Mouse (Mus musculus): ENCODE data around the gene Tmem150a.
A peak's percentile ranks its signal among the peaks of the same experiment; 100 is the strongest.

The Tmem150a gene

GRCm38 (mm10) chr6:72371571-72371970, 16.3 kb downstream of the Tmem150a start:
- DNase-seq (ENCODE audit: low read depth, low spot score), result no peak

- no peak for DNase-seq (ENCODE audit: low read depth, low spot score)
These were observed 17.9 kb downstream of the Tmem150a start for GRCm38 (mm10) chr6:72373184-72373583.

- DNase-seq (ENCODE audit: low read depth, low spot score), result no peak
These were observed 19.0 kb downstream of the Tmem150a start for GRCm38 (mm10) chr6:72374206-72374605.

DNA sequence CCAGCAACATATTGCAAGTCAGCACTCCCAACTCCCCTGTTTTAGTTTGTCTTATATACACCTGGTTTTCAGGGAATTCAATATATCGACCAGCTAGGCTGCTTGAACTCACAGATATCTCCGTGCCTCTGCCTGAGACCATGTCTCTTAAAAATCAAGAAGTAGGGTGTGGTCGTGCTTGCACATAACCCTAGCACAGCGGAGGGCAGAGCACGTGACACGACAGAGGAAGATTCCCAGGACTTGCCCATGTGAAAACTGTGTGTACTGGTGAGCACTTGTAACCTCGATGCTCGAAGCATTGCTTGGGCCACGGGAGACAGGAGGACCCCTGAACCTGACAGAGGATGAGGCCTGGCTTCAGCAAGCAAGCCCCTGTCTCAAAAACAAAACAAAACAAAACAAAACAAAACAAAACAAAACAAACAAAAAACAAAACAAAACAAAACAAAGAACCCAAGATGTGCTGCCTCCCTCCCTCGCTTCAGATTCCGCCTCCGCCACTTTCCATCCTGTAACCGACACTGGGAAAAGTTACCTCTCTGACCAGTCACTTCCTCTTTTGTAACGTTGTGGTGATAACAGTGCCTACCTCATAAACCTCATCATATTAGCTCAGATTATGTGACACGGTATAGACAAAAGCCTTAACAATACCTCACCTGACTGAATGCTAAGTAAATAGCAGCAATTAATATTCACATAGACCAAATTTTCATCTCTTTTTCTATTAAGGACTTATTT, 19.7 kb downstream of the Tmem150a start:
- peak; percentile 60 for DNase-seq (ENCODE audit: low read depth, low spot score)

DNA sequence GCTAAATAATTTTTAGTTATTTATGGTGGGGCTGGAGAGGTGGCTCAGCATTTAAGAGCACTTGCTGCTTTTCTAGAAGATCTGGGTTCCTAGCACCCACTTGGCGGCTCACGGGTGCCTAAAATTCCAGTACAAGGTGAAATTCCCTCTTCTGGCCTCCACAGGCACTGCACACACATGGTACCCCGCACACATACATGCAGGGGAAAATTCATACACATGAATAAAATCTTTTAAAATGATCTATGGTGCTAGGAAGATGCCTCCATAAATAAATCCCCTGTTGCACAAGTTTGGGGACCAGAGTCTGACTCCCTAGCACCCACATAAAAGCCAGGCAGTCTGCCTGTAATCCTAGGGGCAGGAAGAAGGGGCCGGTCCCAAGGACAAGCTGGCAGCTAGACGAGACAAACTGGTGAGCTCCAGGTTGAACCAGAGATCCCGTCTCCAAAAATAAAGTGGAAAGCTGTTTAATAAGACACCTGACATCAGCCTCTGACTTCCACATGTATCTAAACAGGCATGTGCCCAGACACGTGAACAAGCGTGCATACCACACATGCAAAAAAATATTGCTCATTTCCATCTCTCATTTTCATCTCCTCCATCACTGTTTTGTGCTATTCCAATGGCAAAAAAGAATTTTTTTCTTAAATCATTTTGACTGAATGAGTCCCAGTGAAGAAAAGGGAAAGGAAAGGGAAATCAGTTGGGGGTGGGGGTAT, 23.4 kb downstream of the Tmem150a start:
- no peak for DNase-seq (ENCODE audit: low read depth, low spot score)

DNA sequence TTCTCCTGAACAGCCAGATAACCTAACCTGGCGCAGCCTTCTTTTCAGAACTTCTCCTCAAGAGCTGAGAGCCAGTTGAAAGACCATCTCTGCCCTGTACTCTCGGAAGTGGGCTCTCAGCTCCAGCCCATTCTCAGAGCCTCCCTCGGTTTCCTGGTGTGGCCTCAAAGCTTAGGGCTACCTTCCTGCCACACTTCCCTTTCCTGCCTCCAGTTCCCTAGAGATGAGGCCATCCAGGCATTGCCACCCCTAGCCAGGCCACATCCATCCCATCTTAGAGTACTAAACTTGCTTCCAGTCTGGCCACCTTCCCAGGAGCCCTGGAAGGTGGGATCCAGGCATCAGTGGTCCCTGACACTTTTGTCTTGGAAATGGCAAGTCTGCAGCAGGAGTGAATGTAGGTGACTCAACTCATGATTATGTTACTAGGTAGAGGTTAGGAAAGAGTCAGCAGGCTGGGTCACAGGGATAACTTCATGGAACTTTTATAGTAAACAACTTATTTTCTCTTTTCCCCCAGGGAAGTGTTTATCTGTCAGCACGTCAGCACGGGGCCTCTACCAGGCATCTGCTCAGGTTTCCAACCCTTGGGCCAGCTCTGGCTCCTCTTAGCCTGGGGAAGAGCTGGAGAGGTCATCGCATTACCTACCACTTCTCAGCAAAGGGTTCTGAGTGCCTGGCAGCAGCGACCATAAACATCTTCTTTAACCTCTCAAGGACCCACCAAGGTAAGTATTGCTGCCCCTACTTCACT, 24.3 kb downstream of the Tmem150a start:
- DNase-seq (ENCODE audit: low read depth, low spot score), result no peak

- DNase-seq (ENCODE audit: low read depth, low spot score), result peak; percentile 91
These were observed 25.0 kb downstream of the Tmem150a start, which contains the start of gene Vamp5 for GRCm38 (mm10) chr6:72380131-72380770. Gene Vamp5 (minus strand): TSS chr6:72380468.

- peak; percentile 49 for DNase-seq (ENCODE audit: low read depth, low spot score)
These were observed 27.2 kb downstream of the Tmem150a start for GRCm38 (mm10) chr6:72382494-72382893.

- no peak for DNase-seq (ENCODE audit: low read depth, low spot score)
These were observed 28.0 kb downstream of the Tmem150a start for GRCm38 (mm10) chr6:72383142-72383820.

- no peak for DNase-seq (ENCODE audit: low read depth, low spot score)
These were observed 28.7 kb downstream of the Tmem150a start for GRCm38 (mm10) chr6:72383952-72384351.

- no peak for DNase-seq (ENCODE audit: low read depth, low spot score)
These were observed 30.0 kb downstream of the Tmem150a start for GRCm38 (mm10) chr6:72385258-72385657.

- DNase-seq (ENCODE audit: low read depth, low spot score), result no peak
These were observed 31.3 kb downstream of the Tmem150a start for GRCm38 (mm10) chr6:72386561-72386960.

GRCm38 (mm10) chr6:72387816-72388215, 32.6 kb downstream of the Tmem150a start:
- DNase-seq (ENCODE audit: low read depth, low spot score), result no peak

- no peak for DNase-seq (ENCODE audit: low read depth, low spot score)
These were observed 33.0 kb downstream of the Tmem150a start for GRCm38 (mm10) chr6:72388266-72388665.

GRCm38 (mm10) chr6:72388791-72389329, 33.6 kb downstream of the Tmem150a start:
- no peak for DNase-seq (ENCODE audit: low read depth, low spot score)

DNA sequence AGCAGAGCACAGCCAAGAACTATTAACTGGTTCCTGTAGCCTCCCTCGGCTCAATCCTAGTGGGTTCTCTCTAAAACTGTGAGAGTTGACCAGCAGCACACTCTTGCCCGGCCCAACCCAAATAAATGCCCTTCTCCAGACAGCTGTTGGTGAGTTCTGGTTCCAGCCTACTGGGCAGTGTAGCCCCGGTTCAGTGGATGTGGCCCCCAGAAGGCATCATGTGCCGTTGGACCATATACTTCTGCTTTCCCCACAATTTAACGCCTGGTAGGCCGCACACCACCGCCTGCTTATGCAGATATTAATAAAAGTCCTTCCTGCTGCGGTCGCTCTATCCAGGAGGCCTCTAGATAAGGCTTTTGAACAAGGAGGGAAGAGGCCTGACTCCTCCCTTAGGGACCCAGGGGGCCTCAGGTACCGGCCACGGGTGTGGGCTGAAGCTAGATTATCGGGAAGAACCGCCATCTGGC, 34.3 kb downstream of the Tmem150a start:
- DNase-seq (ENCODE audit: low read depth, low spot score), result peak; percentile 34

DNA sequence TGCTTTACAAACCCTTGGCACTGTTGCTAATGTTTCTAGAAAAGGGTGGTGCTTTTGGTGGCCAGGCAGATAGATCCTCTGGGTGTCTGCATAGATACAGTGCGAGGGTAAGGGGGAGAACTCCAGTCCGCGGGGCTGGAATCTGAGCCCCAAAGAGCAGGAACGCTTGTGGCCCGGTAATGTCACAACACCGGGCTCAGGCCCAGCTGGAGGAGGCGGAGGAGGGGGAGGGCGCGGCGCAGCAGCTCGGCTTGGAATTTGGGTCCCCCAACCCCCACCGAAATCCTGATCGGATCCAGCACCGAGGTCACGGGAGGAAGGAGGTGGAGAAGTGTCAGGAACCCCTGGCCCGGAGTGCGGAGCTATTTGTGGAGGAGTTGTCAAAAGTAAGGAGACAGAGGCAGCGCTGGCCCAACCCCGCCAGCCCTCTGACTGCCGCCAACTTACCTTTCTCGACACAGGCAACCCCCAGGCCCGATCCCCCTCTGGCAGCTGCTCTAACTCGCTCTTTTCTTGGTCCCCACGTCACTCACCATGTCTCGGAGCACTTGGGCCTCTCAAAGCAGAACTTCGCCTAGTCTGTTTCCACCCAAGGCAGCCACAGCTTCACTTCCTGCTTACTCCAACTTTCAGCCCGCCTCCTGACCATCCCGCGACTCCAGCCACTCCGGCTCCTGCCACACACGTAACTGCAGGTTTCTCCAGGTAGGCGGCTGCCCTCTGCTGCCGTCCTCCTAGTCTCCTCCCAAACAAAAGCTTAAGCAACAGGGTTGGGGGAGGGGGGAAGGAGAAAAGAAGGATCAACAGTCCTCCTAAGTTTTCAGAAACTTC, 34.9 kb downstream of the Tmem150a start, which contains the start of gene Vamp8:
Gene Vamp8 (minus strand): TSS at position 763 of the 831 bp plus-strand sequence.
- peak; percentile 70 for DNase-seq (ENCODE audit: low read depth, low spot score)

DNA sequence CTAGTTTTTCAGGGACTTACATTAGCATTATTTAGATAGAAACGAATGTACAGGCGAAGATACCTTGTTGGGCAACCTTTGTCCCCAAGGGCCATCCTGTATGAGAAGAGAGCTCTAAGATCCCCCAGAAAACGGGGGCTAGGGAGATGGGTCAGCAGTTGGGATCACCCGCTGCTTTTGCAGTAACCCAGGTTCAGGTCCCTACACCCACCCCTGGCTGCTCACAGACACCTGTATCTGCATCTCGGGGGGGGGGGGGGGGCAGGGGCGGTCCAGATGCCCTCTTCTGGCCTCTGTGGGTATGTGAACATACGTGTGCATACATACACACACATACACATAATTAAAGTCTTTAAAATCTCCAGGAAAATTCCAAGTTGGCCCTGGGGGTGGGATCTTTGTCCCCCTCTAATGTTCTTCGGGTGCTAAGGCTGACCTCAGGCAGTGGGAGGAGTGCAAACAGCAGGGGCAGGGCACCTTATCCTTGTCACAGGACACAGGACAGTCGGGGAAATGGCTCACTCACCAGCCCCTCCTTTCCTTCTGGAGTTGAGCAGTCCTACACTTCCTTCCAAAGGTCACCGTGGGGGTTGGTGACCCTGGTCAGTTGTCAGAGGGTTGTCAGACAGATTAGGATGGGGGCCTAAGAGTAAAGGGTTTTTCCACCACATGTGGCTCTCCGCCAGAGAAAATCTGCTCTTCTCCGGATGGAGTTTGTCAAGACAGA, 35.7 kb downstream of the Tmem150a start:
- DNase-seq (ENCODE audit: low read depth, low spot score), result peak; percentile 61

DNA sequence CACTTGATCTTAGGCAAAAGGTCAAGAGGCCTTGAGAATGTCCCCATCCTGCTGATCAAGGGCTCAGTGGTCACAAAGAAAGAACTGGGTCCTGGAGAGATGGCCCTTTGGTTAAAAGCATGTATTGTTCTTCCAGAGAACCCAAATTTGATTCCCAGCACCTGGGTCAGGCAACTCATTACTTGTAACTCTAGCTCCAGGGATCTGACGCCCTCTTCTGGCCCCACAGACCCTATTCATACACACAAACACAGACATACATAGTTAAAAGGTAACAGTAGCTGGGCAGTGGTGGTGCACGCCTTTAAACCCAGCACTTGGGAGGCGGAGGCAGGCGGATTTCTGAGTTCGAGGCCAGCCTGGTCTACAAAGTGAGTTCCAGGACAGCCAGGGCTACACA, 37.1 kb downstream of the Tmem150a start:
- DNase-seq (ENCODE audit: low read depth, low spot score), result no peak

Measured in CD4-positive helper T cell, adult 2 months (primary cell).